Mouse (Mus musculus) midbrain, embryonic 14.5 days (tissue): ENCODE results near the gene Heatr5a. TPM values are rescaled to one million over a fixed set of nuclear protein-coding genes. Genes with fewer than 3 reads are reported as not detected.

ENCODE experiments used
- ATAC-seq: fragments of 200-750 bp; cut with Nextera tagmentation; 2 replicates; pipeline ENCODE4 v1.8.0; 2017; ENCODE audit warnings: moderate number of reproducible peaks, moderate library complexity; ENCODE audit not compliant: low FRiP score, low TSS enrichment
- DNase-seq: peaks from one replicate; pipeline ENCODE4 v3.0.0-alpha.2; 2015
- H3K27ac ChIP-seq: fragments of 300-500 bp; sonication (generic); replicated peaks from 2 replicates; pipeline ENCODE4 v1.5.1; 2014; ENCODE audit warnings: mild to moderate bottlenecking, low read depth, low read length, moderate library complexity
- H3K27me3 ChIP-seq: fragments of 300-500 bp; sonication (generic); 2 replicates; pipeline ENCODE4 v1.6.1; 2014; ENCODE audit warnings: low read length, control low read depth, mixed read lengths; ENCODE audit not compliant: control insufficient read depth, insufficient read depth
- H3K36me3 ChIP-seq: fragments of 300-500 bp; sonication (generic); 2 replicates; pipeline ENCODE4 v1.6.1; 2014; ENCODE audit warnings: low read length, control low read depth; ENCODE audit not compliant: control insufficient read depth, insufficient read depth
- H3K4me1 ChIP-seq: fragments of 300-500 bp; sonication (generic); 2 replicates; pipeline ENCODE4 v1.6.1; 2014; ENCODE audit warnings: mild to moderate bottlenecking, antibody characterized with exemption, low read length, control low read depth; ENCODE audit not compliant: control insufficient read depth, insufficient read depth
- H3K4me2 ChIP-seq: fragments of 300-500 bp; sonication (generic); 2 replicates; pipeline ENCODE4 v1.6.1; 2014; ENCODE audit warnings: mild to moderate bottlenecking, low read length, moderate library complexity
- H3K4me3 ChIP-seq: fragments of 300-500 bp; sonication (generic); replicated peaks from 2 replicates; pipeline ENCODE4 v1.5.1; 2014; ENCODE audit warnings: low read depth, low read length
- H3K9ac ChIP-seq: fragments of 300-500 bp; sonication (generic); replicated peaks from 2 replicates; pipeline ENCODE4 v1.6.1; 2014; ENCODE audit warnings: mild to moderate bottlenecking, low read length, moderate library complexity
- H3K9me3 ChIP-seq: fragments of 300-500 bp; sonication (generic); 2 replicates; pipeline ENCODE4 v1.6.1; 2016; ENCODE audit warnings: low read length, control low read depth, mixed read lengths; ENCODE audit not compliant: control insufficient read depth
- WGBS: fragments of 180-500 bp; shearing (Covaris S2); extraction: QIAGEN DNeasy Blood & Tissue Kit; methylation state at CpG from one replicate; pipeline ENCODE4 v1.1.7; 2014; 5-methylcytosine and 5-hydroxymethylcytosine counted together
- polyA plus RNA-seq: library from polyadenylated mRNA; unstranded; fragments of >200 nt; fragmentation: Nextera tagmentation; extraction: Ambion mirVana; gene quantifications from 2 replicates; pipeline ENCODE4 v1.2.1, GENCODE M21; 2014

The Heatr5a gene
- polyA plus RNA-seq, 1 experiment from 2014 or later, result 7.6 TPM

GRCm38 (mm10) chr12:51884801-51885200, 86.3 kb downstream of the Heatr5a start:
- H3K27me3 ChIP-seq, result no peaks in the 10 kb centered on the region
- H3K9me3 ChIP-seq, result no peaks in the 10 kb centered on the region
- peaks cover 34% of the 10 kb centered on the region for H3K36me3 ChIP-seq
- no peak overlapping the region for H3K4me3 ChIP-seq
- DNase-seq (no peak), ATAC-seq (no peak)
- H3K4me2 ChIP-seq, result no peak overlapping the region
- H3K27ac ChIP-seq, result no peak overlapping the region
- H3K9ac ChIP-seq, result no peak overlapping the region
- H3K4me1 ChIP-seq, result no peaks in the 10 kb centered on the region
- 91% methylated on average over 2 of the region's 2 CpGs for WGBS

GRCm38 (mm10) chr12:51883297-51883805, 87.8 kb downstream of the Heatr5a start:
- no peak overlapping the region for H3K9ac ChIP-seq
- H3K4me1 ChIP-seq, result no peaks in the 10 kb centered on the region
- H3K36me3 ChIP-seq, result peaks cover 31% of the 10 kb centered on the region
- no peak overlapping the region for H3K27ac ChIP-seq
- H3K9me3 ChIP-seq, result no peaks in the 10 kb centered on the region
- H3K4me3 ChIP-seq, result no peak overlapping the region
- DNase-seq (no peak), ATAC-seq (no peak)
- no peak overlapping the region for H3K4me2 ChIP-seq
- WGBS, result 92% methylated on average over 9 of the region's 9 CpGs
- no peaks in the 10 kb centered on the region for H3K27me3 ChIP-seq

GRCm38 (mm10) chr12:51882606-51883296, 88.4 kb downstream of the Heatr5a start:
- 95% methylated on average over 6 of the region's 6 CpGs for WGBS
- no peaks in the 10 kb centered on the region for H3K9me3 ChIP-seq
- no peak overlapping the region for H3K4me2 ChIP-seq
- no peak overlapping the region for H3K4me3 ChIP-seq
- H3K27me3 ChIP-seq, result no peaks in the 10 kb centered on the region
- H3K4me1 ChIP-seq, result no peaks in the 10 kb centered on the region
- no peak overlapping the region for H3K27ac ChIP-seq
- no peak overlapping the region for H3K9ac ChIP-seq
- DNase-seq (no peak), ATAC-seq (no peak)
- peaks cover 26% of the 10 kb centered on the region for H3K36me3 ChIP-seq

- Histone ChIP-seq H3K27me3 (no peaks in the 10 kb centered on the region), H3K4me2 (no peak overlapping the region), H3K36me3 (peaks cover 32% of the 10 kb centered on the region), H3K27ac (no peak overlapping the region), H3K9me3 (no peaks in the 10 kb centered on the region), H3K4me1 (no peaks in the 10 kb centered on the region), H3K4me3 (no peak overlapping the region), H3K9ac (no peak overlapping the region)
- DNase-seq (no peak), ATAC-seq (no peak)
- 94% methylated on average over 2 of the region's 2 CpGs for WGBS
These were observed 89.3 kb downstream of the Heatr5a start for GRCm38 (mm10) chr12:51881775-51882174.

GRCm38 (mm10) chr12:51871446-51872144, 99.5 kb downstream of the Heatr5a start:
- WGBS, result 83% methylated on average over 11 of the region's 11 CpGs
- ATAC-seq, result no peak

GRCm38 (mm10) chr12:51869511-51869910, 101.6 kb downstream of the Heatr5a start:
- Histone ChIP-seq H3K9ac (no peak overlapping the region), H3K9me3 (no peaks in the 10 kb centered on the region), H3K27me3 (no peaks in the 10 kb centered on the region), H3K4me2 (no peak overlapping the region), H3K4me1 (peaks cover 15% of the 10 kb centered on the region), H3K36me3 (no peaks in the 10 kb centered on the region), H3K4me3 (no peak overlapping the region), H3K27ac (no peak overlapping the region)
- WGBS, result 85% methylated on average over 3 of the region's 3 CpGs
- no peak for DNase-seq
- ATAC-seq, result no peak

More at GRCm38 (mm10) chr12:51871446-51872144, 99.5 kb downstream of the Heatr5a start:
- Histone ChIP-seq H3K4me3 (no peak overlapping the region), H3K9ac (no peak overlapping the region), H3K36me3 (no peaks in the 10 kb centered on the region), H3K4me2 (no peak overlapping the region), H3K27me3 (no peaks in the 10 kb centered on the region), H3K4me1 (no peaks in the 10 kb centered on the region), H3K27ac (no peak overlapping the region), H3K9me3 (no peaks in the 10 kb centered on the region)
- DNase-seq, result no peak

- H3K4me3 ChIP-seq, result no peak overlapping the region
- WGBS, result 76% methylated on average over 8 of the region's 8 CpGs
- H3K9me3 ChIP-seq, result no peaks in the 10 kb centered on the region
- H3K9ac ChIP-seq, result no peak overlapping the region
- no peaks in the 10 kb centered on the region for H3K27me3 ChIP-seq
- no peaks in the 10 kb centered on the region for H3K36me3 ChIP-seq
- no peak for ATAC-seq
- no peak overlapping the region for H3K27ac ChIP-seq
- peaks cover 15% of the 10 kb centered on the region for H3K4me1 ChIP-seq
- no peak overlapping the region for H3K4me2 ChIP-seq
- no peak for DNase-seq
These were observed 104.0 kb downstream of the Heatr5a start for GRCm38 (mm10) chr12:51867076-51867475.

GRCm38 (mm10) chr12:51866226-51866910, 104.8 kb downstream of the Heatr5a start:
- H3K9ac ChIP-seq, result no peak overlapping the region
- H3K4me2 ChIP-seq, result 0 out of 2 replicates have a peak overlapping the region, but pooled peaks have one; percentile 21
- no peak for ATAC-seq
- DNase-seq, result no peak
- 57% methylated on average over 13 of the region's 13 CpGs for WGBS
- no peak overlapping the region for H3K4me3 ChIP-seq
- no peaks in the 10 kb centered on the region for H3K27me3 ChIP-seq
- peak overlapping the region; percentile 49 for H3K27ac ChIP-seq
- peaks cover 15% of the 10 kb centered on the region for H3K4me1 ChIP-seq
- H3K9me3 ChIP-seq, result no peaks in the 10 kb centered on the region
- H3K36me3 ChIP-seq, result no peaks in the 10 kb centered on the region
